Mouse (Mus musculus) E14TG2a.4 (cell line): ENCODE data around the gene Ctbp2.

Experiments used
- CTCF ChIP-seq: conservative IDR thresholded peaks from 2 replicates; pipeline ENCODE4 v1.5.1; 2014; ENCODE audit warnings: low read length
- POU5F1 ChIP-seq: IDR thresholded peaks from 2 replicates; pipeline ENCODE4 v1.6.1; 2014; ENCODE audit warnings: low read length, borderline replicate concordance

DNA sequence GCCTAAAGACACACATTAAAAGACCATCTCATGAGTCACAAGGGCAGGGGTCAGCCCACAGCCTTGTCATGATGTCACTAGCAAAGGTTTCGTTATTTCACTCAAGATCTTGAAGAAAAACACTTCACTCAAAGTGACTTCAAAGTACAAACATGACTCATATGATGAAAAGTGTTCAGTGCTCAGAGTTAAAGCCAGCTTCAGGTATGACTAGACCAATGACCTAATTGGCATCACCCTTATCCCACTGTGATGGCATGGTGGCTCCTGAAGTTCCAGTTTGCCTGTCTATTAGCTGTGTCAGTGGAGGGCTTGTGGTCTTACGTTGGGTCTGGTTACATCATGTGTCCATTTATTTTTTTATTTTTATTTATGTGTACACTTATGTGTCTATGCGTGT is 35.4 kb upstream of the Ctbp2 start:
- TF ChIP-seq POU5F1 (no peak), CTCF (no peak)
